Mouse (Mus musculus): Measurements from ENCODE around the gene Fam19a2. TPM values are rescaled to one million over a fixed set of nuclear protein-coding genes. Genes with fewer than 3 reads are reported as not detected.

The Fam19a2 gene
- polyA plus RNA-seq, 1 experiment from 2014 or later, result 5.3 TPM

DNA sequence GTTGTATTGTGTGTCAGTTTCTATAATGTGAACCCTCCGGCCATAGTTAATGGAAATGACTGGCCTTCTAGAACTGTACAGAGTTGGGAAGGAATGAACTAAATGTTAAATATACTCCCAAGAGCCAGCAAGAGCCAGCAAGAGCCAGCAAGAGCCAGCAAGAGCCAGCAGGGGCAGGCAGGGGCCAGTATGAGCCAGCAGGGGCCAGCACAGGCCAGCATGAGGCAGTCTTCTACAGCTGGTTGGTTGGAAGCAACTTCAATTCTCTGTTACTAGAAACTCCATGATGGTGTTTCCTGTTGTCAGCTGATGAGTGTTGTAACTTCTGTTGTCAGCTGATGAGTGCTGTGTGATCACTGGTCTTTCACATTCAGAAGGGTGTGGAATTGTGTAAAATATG lies 151.2 kb downstream of the Fam19a2 start:
- Histone ChIP-seq H3K9ac (ENCODE audit: low read depth, low read length) (no peak overlapping the region), H3K4me1 (ENCODE audit: control insufficient read depth, insufficient read depth, low read length) (0 out of 2 replicates have a peak, but pooled peaks cover 4% of the 10 kb centered on the region), H3K4me3 (ENCODE audit: low read length) (no peak overlapping the region), H3K4me2 (replicated peaks; ENCODE audit: low read depth, low read length) (no peak overlapping the region), H3K27ac (ENCODE audit: low read depth, low read length) (no peak overlapping the region), H3K36me3 (ENCODE audit: control insufficient read depth, insufficient read depth, low read length) (no peaks in the 10 kb centered on the region), H3K9me3 (ENCODE audit: control insufficient read depth, low read length) (peaks cover 4% of the 10 kb centered on the region; the same call in 1 of the 2 replicates), H3K27me3 (ENCODE audit: control insufficient read depth, insufficient read depth, low read length) (no peaks in the 10 kb centered on the region)
- WGBS, result 100% methylated on average over 1 of the region's 1 CpGs
- ATAC-seq (ENCODE audit: low FRiP score, low TSS enrichment), result no peak

DNA sequence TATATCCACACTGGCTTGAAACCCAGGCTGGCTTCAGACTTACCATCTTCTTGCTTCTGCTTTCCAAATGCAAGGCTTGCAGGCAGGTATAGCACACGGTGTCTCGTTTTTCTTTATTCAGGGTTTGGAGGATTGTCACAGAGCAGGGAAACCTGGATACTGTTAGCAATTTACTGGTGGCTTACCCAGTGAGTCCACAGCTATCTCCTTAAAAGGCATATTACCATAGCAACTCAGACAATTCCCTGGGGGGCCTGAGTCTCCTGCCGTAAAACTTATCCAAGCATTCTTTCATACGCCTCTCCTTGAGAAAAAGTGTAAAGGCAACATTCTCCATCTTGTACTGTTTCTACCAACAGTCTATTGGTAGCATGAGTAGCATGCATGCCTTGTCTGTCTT lies 152.2 kb downstream of the Fam19a2 start:
- peaks cover 2% of the 10 kb centered on the region; the same call in 1 of the 2 replicates for H3K9me3 ChIP-seq (ENCODE audit: control insufficient read depth, low read length)
- H3K4me1 ChIP-seq (ENCODE audit: control insufficient read depth, insufficient read depth, low read length), result 0 out of 2 replicates have a peak, but pooled peaks cover 4% of the 10 kb centered on the region
- 53% methylated on average over 4 of the region's 4 CpGs for WGBS
- no peak overlapping the region for H3K4me2 ChIP-seq (replicated peaks; ENCODE audit: low read depth, low read length)
- H3K27ac ChIP-seq (ENCODE audit: low read depth, low read length), result no peak overlapping the region
- H3K4me3 ChIP-seq (ENCODE audit: low read length), result no peak overlapping the region
- H3K9ac ChIP-seq (ENCODE audit: low read depth, low read length), result no peak overlapping the region
- no peaks in the 10 kb centered on the region for H3K36me3 ChIP-seq (ENCODE audit: control insufficient read depth, insufficient read depth, low read length)
- H3K27me3 ChIP-seq (ENCODE audit: control insufficient read depth, insufficient read depth, low read length), result no peaks in the 10 kb centered on the region
- ATAC-seq (ENCODE audit: low FRiP score, low TSS enrichment), result no peak

DNA sequence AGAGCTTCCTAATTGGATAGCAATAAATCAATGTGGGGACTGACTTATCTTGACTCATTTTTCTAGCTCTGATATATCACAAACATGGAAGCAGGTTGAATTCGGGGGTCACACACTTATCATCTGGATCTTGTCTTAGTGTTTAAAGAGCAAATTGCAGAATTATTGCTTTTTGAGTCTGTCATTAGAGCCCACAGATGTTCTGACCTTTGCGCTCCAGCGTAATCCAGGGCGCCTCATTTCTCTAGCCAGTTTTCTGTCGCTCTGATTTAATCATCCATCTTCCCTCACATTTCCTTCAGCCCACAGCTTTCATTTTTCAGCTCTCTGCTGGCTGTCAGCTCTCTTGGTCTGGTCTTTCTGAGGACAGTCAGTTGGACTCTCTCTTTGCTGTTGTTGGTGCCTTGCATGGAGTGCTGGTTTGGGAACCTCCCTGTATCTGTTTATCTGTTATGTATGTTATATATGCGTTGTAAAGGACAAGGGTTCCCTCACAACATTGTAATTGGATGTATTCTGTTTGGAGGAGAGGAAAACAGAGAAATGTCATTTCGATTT lies 154.9 kb downstream of the Fam19a2 start:
- no peaks in the 10 kb centered on the region for H3K27me3 ChIP-seq (ENCODE audit: control insufficient read depth, insufficient read depth, low read length)
- ATAC-seq (ENCODE audit: low FRiP score, low TSS enrichment), result peak; percentile 65; the same call in 1 of the 2 replicates
- H3K27ac ChIP-seq (ENCODE audit: low read depth, low read length), result no peak overlapping the region
- H3K9ac ChIP-seq (ENCODE audit: low read depth, low read length), result no peak overlapping the region
- H3K36me3 ChIP-seq (ENCODE audit: control insufficient read depth, insufficient read depth, low read length), result no peaks in the 10 kb centered on the region
- H3K4me2 ChIP-seq (replicated peaks; ENCODE audit: low read depth, low read length), result no peak overlapping the region
- 0 out of 2 replicates have a peak, but pooled peaks cover 4% of the 10 kb centered on the region for H3K4me1 ChIP-seq (ENCODE audit: control insufficient read depth, insufficient read depth, low read length)
- 29% methylated on average over 7 of the region's 7 CpGs for WGBS
- H3K9me3 ChIP-seq (ENCODE audit: control insufficient read depth, low read length), result no peaks in the 10 kb centered on the region
- no peak overlapping the region for H3K4me3 ChIP-seq (ENCODE audit: low read length)

DNA sequence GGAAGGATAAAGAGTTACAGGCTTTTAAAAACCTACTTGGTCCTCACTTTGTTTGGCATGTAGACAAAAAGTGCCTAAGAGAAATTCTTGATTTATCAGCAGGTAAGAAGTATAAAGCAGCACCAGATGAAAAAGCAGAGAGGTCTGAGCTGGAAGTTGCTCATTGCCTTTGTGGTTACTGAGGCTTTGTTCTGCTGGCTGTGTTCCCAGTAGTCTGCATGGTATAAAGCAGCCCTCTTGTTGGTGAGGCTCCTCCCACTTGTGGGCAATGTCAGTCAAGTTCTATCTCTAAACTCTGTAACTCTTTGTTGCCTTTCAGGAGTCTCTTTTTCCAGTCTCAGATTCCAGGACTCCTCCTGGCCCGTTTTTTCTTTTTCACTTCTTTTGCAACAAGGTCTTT lies 156.5 kb downstream of the Fam19a2 start:
- 95% methylated on average over 1 of the region's 1 CpGs for WGBS
- no peaks in the 10 kb centered on the region for H3K36me3 ChIP-seq (ENCODE audit: control insufficient read depth, insufficient read depth, low read length)
- 0 out of 2 replicates have a peak, but pooled peaks have one; percentile 32 for ATAC-seq (ENCODE audit: low FRiP score, low TSS enrichment)
- no peak overlapping the region for H3K4me3 ChIP-seq (ENCODE audit: low read length)
- H3K9me3 ChIP-seq (ENCODE audit: control insufficient read depth, low read length), result no peaks in the 10 kb centered on the region
- no peak overlapping the region for H3K4me2 ChIP-seq (replicated peaks; ENCODE audit: low read depth, low read length)
- no peak overlapping the region for H3K9ac ChIP-seq (ENCODE audit: low read depth, low read length)
- H3K4me1 ChIP-seq (ENCODE audit: control insufficient read depth, insufficient read depth, low read length), result 0 out of 2 replicates have a peak, but pooled peaks cover 4% of the 10 kb centered on the region
- H3K27ac ChIP-seq (ENCODE audit: low read depth, low read length), result no peak overlapping the region
- H3K27me3 ChIP-seq (ENCODE audit: control insufficient read depth, insufficient read depth, low read length), result no peaks in the 10 kb centered on the region

DNA sequence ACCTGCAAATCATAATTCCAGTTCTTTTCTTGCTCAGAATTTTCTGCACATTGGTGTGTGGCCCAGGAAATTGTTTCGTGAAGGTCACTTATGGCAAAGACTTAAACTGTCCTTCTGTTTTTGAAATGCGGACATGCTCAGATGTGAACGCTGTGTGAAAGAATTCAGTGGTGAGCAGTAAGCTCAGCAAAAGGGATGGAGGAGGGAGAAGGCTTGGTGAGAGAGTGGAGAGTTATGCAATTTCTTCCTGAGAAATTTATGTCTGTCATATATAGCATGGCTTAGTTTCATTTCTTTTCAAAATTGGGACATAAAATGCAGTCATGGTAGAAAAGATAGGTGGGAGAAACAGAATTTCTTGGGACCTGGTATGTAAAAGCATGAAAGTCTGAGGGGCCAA lies 160.7 kb downstream of the Fam19a2 start:
- no peak for ATAC-seq (ENCODE audit: low FRiP score, low TSS enrichment)
- Histone ChIP-seq H3K9me3 (ENCODE audit: control insufficient read depth, low read length) (no peaks in the 10 kb centered on the region), H3K36me3 (ENCODE audit: control insufficient read depth, insufficient read depth, low read length) (no peaks in the 10 kb centered on the region), H3K4me2 (replicated peaks; ENCODE audit: low read depth, low read length) (no peak overlapping the region), H3K27me3 (ENCODE audit: control insufficient read depth, insufficient read depth, low read length) (no peaks in the 10 kb centered on the region), H3K4me3 (ENCODE audit: low read length) (no peak overlapping the region), H3K27ac (ENCODE audit: low read depth, low read length) (no peak overlapping the region), H3K9ac (ENCODE audit: low read depth, low read length) (no peak overlapping the region), H3K4me1 (ENCODE audit: control insufficient read depth, insufficient read depth, low read length) (no peaks in the 10 kb centered on the region)
- 88% methylated on average over 3 of the region's 3 CpGs for WGBS

DNA sequence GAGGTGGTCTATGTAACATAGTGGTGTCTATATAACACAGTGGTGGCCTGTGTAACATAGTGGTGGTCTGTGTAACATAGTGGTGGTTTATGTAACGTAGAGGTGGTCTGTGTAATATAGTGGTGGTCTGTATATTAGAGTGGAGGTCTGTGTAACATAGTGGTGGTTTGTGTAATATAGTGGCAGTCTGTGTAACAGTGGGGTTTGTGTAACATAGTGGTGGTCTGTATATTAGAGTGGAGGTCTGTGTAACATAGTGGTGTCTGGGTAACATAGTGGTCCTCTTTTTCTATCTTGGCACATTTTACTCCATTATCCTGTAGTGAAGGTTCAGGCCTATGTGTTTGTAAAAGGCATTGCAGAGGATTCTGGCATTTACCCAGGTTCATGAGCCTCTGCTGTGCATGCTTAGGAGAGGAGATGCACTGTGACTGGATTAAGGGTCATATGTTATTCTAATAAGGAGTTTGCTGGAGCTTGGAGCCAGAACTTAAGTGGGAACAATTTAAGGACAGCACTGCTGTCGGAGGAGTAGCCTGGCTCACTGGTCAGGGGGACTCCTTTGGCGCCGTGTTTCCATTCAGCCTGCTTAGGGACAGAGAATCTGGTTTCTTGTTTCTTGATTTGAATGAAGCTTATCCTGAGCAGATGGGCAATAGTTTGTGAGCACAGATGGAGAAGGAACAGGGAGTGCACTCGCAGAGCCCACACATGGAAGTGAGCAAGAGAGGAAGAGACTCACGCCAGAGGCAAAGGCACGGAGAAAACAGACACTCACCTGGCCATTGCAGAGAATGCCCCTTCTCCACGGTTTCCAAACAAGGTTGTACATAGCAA lies 162.9 kb downstream of the Fam19a2 start:
- H3K36me3 ChIP-seq (ENCODE audit: control insufficient read depth, insufficient read depth, low read length), result no peaks in the 10 kb centered on the region
- H3K9ac ChIP-seq (ENCODE audit: low read depth, low read length), result no peak overlapping the region
- no peak overlapping the region for H3K4me3 ChIP-seq (ENCODE audit: low read length)
- H3K27me3 ChIP-seq (ENCODE audit: control insufficient read depth, insufficient read depth, low read length), result no peaks in the 10 kb centered on the region
- 81% methylated on average over 8 of the region's 8 CpGs for WGBS
- no peak overlapping the region for H3K4me2 ChIP-seq (replicated peaks; ENCODE audit: low read depth, low read length)
- no peak overlapping the region for H3K27ac ChIP-seq (ENCODE audit: low read depth, low read length)
- H3K9me3 ChIP-seq (ENCODE audit: control insufficient read depth, low read length), result no peaks in the 10 kb centered on the region
- no peak for ATAC-seq (ENCODE audit: low FRiP score, low TSS enrichment)
- no peaks in the 10 kb centered on the region for H3K4me1 ChIP-seq (ENCODE audit: control insufficient read depth, insufficient read depth, low read length)

DNA sequence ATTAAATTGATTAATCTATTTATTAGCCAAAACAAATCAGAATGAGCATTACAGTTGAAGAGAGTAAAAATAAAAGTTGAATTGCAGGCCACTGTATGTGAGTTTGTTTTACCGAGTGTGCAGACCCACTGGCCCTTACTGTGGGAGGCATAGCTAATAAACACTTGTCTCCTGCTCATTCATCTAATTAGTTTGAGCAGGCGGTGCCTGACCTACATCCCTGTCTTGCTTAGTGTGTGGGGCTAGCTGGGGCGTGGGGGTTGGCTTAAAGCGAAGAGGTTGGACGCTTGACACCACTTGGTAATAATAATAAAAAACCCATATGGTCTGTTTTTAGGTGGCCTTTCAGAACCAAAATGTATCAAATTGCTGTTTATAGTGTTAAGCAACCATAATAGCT lies 167.8 kb downstream of the Fam19a2 start:
- peak; percentile 93 for ATAC-seq (ENCODE audit: low FRiP score, low TSS enrichment)
- WGBS, result 21% methylated on average over 5 of the region's 5 CpGs

DNA sequence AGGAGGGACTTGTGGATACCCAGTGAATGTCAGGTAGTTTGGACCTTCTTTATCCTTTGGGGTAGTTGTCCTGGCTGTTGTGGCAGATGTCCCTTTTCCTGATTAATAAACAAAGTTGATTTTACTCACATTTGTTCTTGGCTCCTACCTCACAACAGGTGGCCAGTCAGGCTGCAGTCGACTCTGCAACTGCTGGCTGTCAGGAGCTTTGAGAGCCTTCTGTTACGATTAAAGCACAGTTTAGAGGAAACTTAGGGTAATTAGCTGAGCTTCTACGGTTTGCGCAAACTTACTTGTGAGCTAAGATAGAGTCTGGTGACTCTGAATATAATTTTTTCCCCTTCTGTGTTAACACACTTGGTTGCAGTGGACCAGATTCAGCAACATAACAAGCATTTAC lies 173.8 kb downstream of the Fam19a2 start:
- no peaks in the 10 kb centered on the region for H3K4me1 ChIP-seq (ENCODE audit: control insufficient read depth, insufficient read depth, low read length)
- H3K9me3 ChIP-seq (ENCODE audit: control insufficient read depth, low read length), result no peaks in the 10 kb centered on the region
- H3K27me3 ChIP-seq (ENCODE audit: control insufficient read depth, insufficient read depth, low read length), result no peaks in the 10 kb centered on the region
- no peak overlapping the region for H3K4me2 ChIP-seq (replicated peaks; ENCODE audit: low read depth, low read length)
- ATAC-seq (ENCODE audit: low FRiP score, low TSS enrichment), result no peak
- H3K27ac ChIP-seq (ENCODE audit: low read depth, low read length), result no peak overlapping the region
- H3K4me3 ChIP-seq (ENCODE audit: low read length), result no peak overlapping the region
- WGBS, result 81% methylated on average over 4 of the region's 4 CpGs
- no peaks in the 10 kb centered on the region for H3K36me3 ChIP-seq (ENCODE audit: control insufficient read depth, insufficient read depth, low read length)
- no peak overlapping the region for H3K9ac ChIP-seq (ENCODE audit: low read depth, low read length)

More for the DNA sequence above, 167.8 kb downstream of the Fam19a2 start:
- no peaks in the 10 kb centered on the region for H3K27me3 ChIP-seq (ENCODE audit: control insufficient read depth, insufficient read depth, low read length)
- no peak overlapping the region for H3K4me2 ChIP-seq (replicated peaks; ENCODE audit: low read depth, low read length)
- no peaks in the 10 kb centered on the region for H3K36me3 ChIP-seq (ENCODE audit: control insufficient read depth, insufficient read depth, low read length)
- no peaks in the 10 kb centered on the region for H3K4me1 ChIP-seq (ENCODE audit: control insufficient read depth, insufficient read depth, low read length)
- no peak overlapping the region for H3K4me3 ChIP-seq (ENCODE audit: low read length)
- no peak overlapping the region for H3K27ac ChIP-seq (ENCODE audit: low read depth, low read length)
- H3K9me3 ChIP-seq (ENCODE audit: control insufficient read depth, low read length), result no peaks in the 10 kb centered on the region
- H3K9ac ChIP-seq (ENCODE audit: low read depth, low read length), result no peak overlapping the region

DNA sequence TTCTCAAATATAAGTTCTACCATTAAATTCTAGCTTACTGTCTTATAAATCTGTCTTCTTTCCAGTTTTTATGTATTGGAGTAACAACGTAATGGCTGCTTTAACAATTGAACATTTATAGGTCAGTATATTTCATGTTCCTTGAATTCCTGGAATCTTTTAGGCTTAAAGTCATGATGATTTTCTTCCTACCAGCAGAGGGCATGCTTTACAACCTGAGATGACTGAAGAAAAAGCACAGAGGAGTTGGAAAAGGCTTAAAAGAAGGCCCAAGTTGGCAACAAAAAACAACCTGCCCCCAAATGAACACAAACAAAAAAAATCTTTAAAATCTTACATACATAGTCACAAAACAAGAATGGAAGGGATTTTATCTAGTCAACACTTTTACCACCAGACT lies 193.0 kb downstream of the Fam19a2 start:
- Histone ChIP-seq H3K4me2 (replicated peaks; ENCODE audit: low read depth, low read length) (no peak overlapping the region), H3K9ac (ENCODE audit: low read depth, low read length) (no peak overlapping the region), H3K4me1 (ENCODE audit: control insufficient read depth, insufficient read depth, low read length) (no peaks in the 10 kb centered on the region), H3K27me3 (ENCODE audit: control insufficient read depth, insufficient read depth, low read length) (no peaks in the 10 kb centered on the region), H3K27ac (ENCODE audit: low read depth, low read length) (no peak overlapping the region), H3K9me3 (ENCODE audit: control insufficient read depth, low read length) (no peaks in the 10 kb centered on the region), H3K4me3 (ENCODE audit: low read length) (no peak overlapping the region), H3K36me3 (ENCODE audit: control insufficient read depth, insufficient read depth, low read length) (no peaks in the 10 kb centered on the region)
- no peak for ATAC-seq (ENCODE audit: low FRiP score, low TSS enrichment)
- 74% methylated on average over 1 of the region's 1 CpGs for WGBS

Measured in kidney, embryonic 14.5 days (tissue).